Mouse (Mus musculus): ENCODE data around the gene Akt1.

DNA sequence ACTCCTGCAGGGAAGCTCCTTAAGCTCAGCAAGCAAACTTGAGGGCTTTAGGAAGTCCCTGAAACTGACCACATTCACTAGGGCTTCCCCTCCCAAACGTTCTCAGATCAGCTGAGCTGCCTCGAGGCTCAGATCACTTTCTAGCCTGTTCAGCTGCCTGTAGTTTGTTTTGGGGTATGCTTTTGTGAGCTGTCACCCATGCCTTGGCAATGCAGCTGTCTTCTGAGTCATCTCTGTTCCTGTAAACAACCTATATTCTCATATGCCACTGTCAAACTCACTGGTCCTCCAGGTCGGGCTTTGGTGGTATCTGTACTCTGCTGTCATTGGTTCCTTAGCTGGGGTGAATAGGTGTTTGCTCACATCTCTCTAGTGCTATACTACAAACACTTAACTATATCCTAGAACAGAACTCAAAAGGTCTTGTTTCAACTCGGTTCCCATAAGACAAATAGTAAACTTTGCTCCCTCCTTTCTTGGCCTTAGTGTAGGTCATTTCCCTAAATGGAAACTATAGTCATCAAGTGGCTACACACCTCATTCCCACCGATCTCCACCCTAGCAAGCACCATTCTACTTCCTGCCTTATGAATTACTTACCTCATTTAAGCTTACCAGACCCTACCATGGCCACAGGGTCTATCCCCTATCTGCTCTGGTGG lies 22.8 kb downstream of the Akt1 start:
- TF ChIP-seq POLR2A (IDR thresholded peaks at IDR 0.05; ENCODE audit: low read depth, low read length) (no peak), CTCF (IDR thresholded peaks at IDR 0.05; ENCODE audit: extremely low read depth, insufficient read length, insufficient replicate concordance, low read depth, low read length) (no peak)
